Comparison of ENCODE assay signal across 7 mouse cellular contexts in the genomic region with DNA sequence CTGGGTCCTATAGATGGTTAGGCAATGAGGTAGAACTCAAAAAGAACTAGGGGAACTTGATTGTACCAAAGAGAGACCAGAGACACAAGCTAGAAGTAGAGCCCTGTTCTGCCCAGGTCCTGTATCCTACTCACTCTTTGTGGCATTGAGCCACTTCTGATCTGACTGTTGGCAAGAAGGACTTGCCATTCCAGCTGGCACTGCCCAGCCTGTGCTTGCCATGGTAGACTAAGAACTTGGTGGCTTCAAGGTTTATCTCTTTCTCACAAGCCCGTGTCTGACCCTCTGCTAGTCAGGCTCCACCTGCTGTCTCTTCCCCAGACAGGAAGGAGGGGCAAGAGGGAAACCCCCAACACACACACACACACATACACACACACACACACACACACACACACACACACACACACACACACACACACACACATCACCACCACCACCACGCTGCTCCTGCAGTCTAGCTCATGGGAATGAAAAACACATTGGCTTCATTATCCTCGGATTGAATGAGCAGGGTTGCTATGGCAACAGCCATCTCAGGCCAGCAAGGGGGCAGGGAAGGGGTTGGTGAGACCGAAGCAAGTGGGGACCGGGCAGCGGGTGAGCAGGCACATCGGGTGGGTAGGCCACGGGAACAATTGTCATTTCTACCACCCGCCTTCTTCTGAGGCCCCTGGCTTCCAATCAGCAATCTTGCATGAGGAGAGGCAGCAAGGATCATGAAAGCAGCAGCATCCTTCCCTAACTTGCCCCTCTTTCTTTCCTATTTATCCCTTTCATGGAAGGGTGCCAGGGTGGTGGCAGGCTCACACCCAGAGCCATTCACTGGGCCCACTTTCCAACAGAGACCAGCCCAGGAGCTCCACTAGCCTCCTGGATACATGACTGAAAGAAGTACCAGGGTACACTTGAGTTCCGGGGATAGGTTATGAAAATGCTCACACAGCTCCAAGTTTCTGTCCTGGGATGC.
DNase-seq lines count a peak whose midpoint lies in the region; ATAC-seq and TF ChIP-seq lines count a peak whose summit lies in the region.

No protein-coding gene starts in this region.

- TF ChIP-seq EP300 in liver, postnatal 0 days (IDR thresholded peaks at IDR 0.05; ENCODE audit: low read depth): no peak

- H3K4me3 ChIP-seq in cerebellum, adult 2 months (replicated peaks; ENCODE audit: insufficient read depth, low read depth, low read length): no peak overlapping the region
- H3K4me3 ChIP-seq in embryonic facial prominence, embryonic 11.5 days (ENCODE audit: low read depth, low read length): no peak overlapping the region
- H3K4me3 ChIP-seq in hindbrain, embryonic 16.5 days (ENCODE audit: low read length): no peak overlapping the region
- no peak overlapping the region for H3K4me3 ChIP-seq in liver, postnatal 0 days (ENCODE audit: low read depth, low read length)

- peak; percentile 36; the same call in 1 of the 2 replicates for ATAC-seq in embryonic facial prominence, embryonic 11.5 days (replicated peaks; ENCODE audit: insufficient number of reproducible peaks, low FRiP score, low TSS enrichment, low read depth)
- ATAC-seq in hindbrain, embryonic 16.5 days: peak; percentile 81
- peak; percentile 63 for ATAC-seq in megakaryocyte-erythroid progenitor cell, adult 5-6 weeks (replicated peaks; ENCODE audit: low FRiP score, low TSS enrichment, poor library complexity, severe bottlenecking)
- no peak for ATAC-seq in liver, postnatal 0 days

- peaks cover 73% of the 10 kb centered on the region for H3K4me1 ChIP-seq in cerebellum, adult 2 months (ENCODE audit: control insufficient read depth, insufficient read depth, low read length)
- H3K4me1 ChIP-seq in embryonic facial prominence, embryonic 11.5 days (ENCODE audit: control insufficient read depth, insufficient read depth, low read length): peaks cover 30% of the 10 kb centered on the region
- H3K4me1 ChIP-seq in hindbrain, embryonic 16.5 days (ENCODE audit: control insufficient read depth, insufficient read depth, low read depth, low read length): peaks cover 75% of the 10 kb centered on the region
- H3K4me1 ChIP-seq in liver, postnatal 0 days (ENCODE audit: insufficient read depth): peaks cover 10% of the 10 kb centered on the region

- 0 out of 2 replicates have a peak, but pooled peaks have one; percentile 0 for TF ChIP-seq CTCF in cerebellum, adult 2 months (IDR thresholded peaks at IDR 0.05; ENCODE audit: borderline replicate concordance, insufficient read depth, low read depth, low read length)
- TF ChIP-seq CTCF in liver, postnatal 0 days (IDR thresholded peaks at IDR 0.05; ENCODE audit: low read depth): no peak

- H3K27ac ChIP-seq in cerebellum, adult 2 months (ENCODE audit: insufficient read depth, low read length): peak overlapping the region; percentile 17
- H3K27ac ChIP-seq in embryonic facial prominence, embryonic 11.5 days (replicated peaks; ENCODE audit: low read depth, low read length): 0 out of 2 replicates have a peak overlapping the region, but pooled peaks have one; percentile 22
- peak overlapping the region; percentile 84 for H3K27ac ChIP-seq in hindbrain, embryonic 16.5 days (ENCODE audit: low read depth, low read length)
- H3K27ac ChIP-seq in liver, postnatal 0 days (ENCODE audit: low read depth): no peak overlapping the region

- H3K36me3 ChIP-seq in embryonic facial prominence, embryonic 11.5 days (replicated peaks; ENCODE audit: control insufficient read depth, insufficient read depth, low read depth, low read length): peaks cover 2% of the 10 kb centered on the region; the same call in 1 of the 2 replicates
- peaks cover 3% of the 10 kb centered on the region; the same call in 1 of the 2 replicates for H3K36me3 ChIP-seq in hindbrain, embryonic 16.5 days (ENCODE audit: control insufficient read depth, insufficient read depth, low read length)
- peaks cover 21% of the 10 kb centered on the region for H3K36me3 ChIP-seq in liver, postnatal 0 days (replicated peaks; ENCODE audit: insufficient read depth, low read length)

- peak; percentile 76 to 91 for DNase-seq in cerebellum, adult 2 months
- DNase-seq in embryonic facial prominence, embryonic 11.5 days (ENCODE audit: low spot score): peak; percentile 92
- DNase-seq in right cerebral cortex, postnatal 4 days: peak; percentile 64
- DNase-seq in liver, postnatal 0 days: no peak
- no peak for DNase-seq in testis, postnatal 14 days (ENCODE audit: low spot score)

- no peaks in the 10 kb centered on the region for H3K9me3 ChIP-seq in embryonic facial prominence, embryonic 11.5 days (replicated peaks; ENCODE audit: control insufficient read depth, low read length)
- H3K9me3 ChIP-seq in hindbrain, embryonic 16.5 days (ENCODE audit: control insufficient read depth, low read length): no peaks in the 10 kb centered on the region
- H3K9me3 ChIP-seq in liver, postnatal 0 days (ENCODE audit: low read length): no peaks in the 10 kb centered on the region

- H3K9ac ChIP-seq in embryonic facial prominence, embryonic 11.5 days (replicated peaks; ENCODE audit: low read length): no peak overlapping the region
- peak overlapping the region; percentile 44; the same call in 1 of the 2 replicates for H3K9ac ChIP-seq in hindbrain, embryonic 16.5 days (ENCODE audit: low read depth, low read length)
- H3K9ac ChIP-seq in liver, postnatal 0 days (replicated peaks): no peak overlapping the region

- WGBS in cerebellum, adult 2 months: 28% methylated on average over 10 of the region's 10 CpGs
- WGBS in embryonic facial prominence, embryonic 11.5 days: 35% methylated on average over 10 of the region's 10 CpGs
- 13% methylated on average over 10 of the region's 10 CpGs for WGBS in hindbrain, embryonic 16.5 days
- 77% methylated on average over 9 of the region's 10 CpGs for WGBS in liver, postnatal 0 days (ENCODE audit: insufficient replicate concordance)

- no peaks in the 10 kb centered on the region for H3K27me3 ChIP-seq in cerebellum, adult 2 months (ENCODE audit: control insufficient read depth, insufficient read depth, low read length)
- H3K27me3 ChIP-seq in embryonic facial prominence, embryonic 11.5 days (ENCODE audit: control insufficient read depth, insufficient read depth, low read length): no peaks in the 10 kb centered on the region
- H3K27me3 ChIP-seq in hindbrain, embryonic 16.5 days (replicated peaks; ENCODE audit: control insufficient read depth, insufficient read depth, low read length): no peaks in the 10 kb centered on the region
- H3K27me3 ChIP-seq in liver, postnatal 0 days (ENCODE audit: insufficient read depth, low read length): no peaks in the 10 kb centered on the region

- TF ChIP-seq POLR2A in cerebellum, adult 2 months (IDR thresholded peaks at IDR 0.05; ENCODE audit: borderline replicate concordance, insufficient read depth, low read length): no peak

- no peak overlapping the region for H3K4me2 ChIP-seq in embryonic facial prominence, embryonic 11.5 days (ENCODE audit: low read depth, low read length)
- peak overlapping the region; percentile 14; the same call in 1 of the 2 replicates for H3K4me2 ChIP-seq in hindbrain, embryonic 16.5 days (ENCODE audit: low read length)
- no peak overlapping the region for H3K4me2 ChIP-seq in liver, postnatal 0 days (ENCODE audit: low read depth, low read length)

Comparison
In these comparisons a context has a peak if more than half of its experiments do, and no peak if none do; other contexts are left out.
1. DNase-seq: peak in cerebellum, adult 2 months (2 of 2), embryonic facial prominence, embryonic 11.5 days (single experiment) and right cerebral cortex, postnatal 4 days (single experiment); none in liver, postnatal 0 days (single experiment) and testis, postnatal 14 days (single experiment).